Mouse (Mus musculus) limb, embryonic 11.5 days (tissue): ENCODE results near the gene Rfc2. TPM values are rescaled to one million over a fixed set of nuclear protein-coding genes. Genes with fewer than 3 reads are reported as not detected.

Source experiments
- ATAC-seq: fragments of 200-750 bp; cut with Nextera tagmentation; 2 replicates; pipeline ENCODE4 v1.8.0; 2017; ENCODE audit warnings: low read depth; ENCODE audit not compliant: insufficient number of reproducible peaks, low FRiP score, low TSS enrichment
- DNase-seq: peaks from one replicate; pipeline ENCODE4 v3.0.0-alpha.2; 2015; ENCODE audit warnings: low spot score
- H3K27ac ChIP-seq: fragments of 300-500 bp; sonication (generic); replicated peaks from 2 replicates; pipeline ENCODE4 v1.5.1; 2014; ENCODE audit warnings: low read depth, mild to moderate bottlenecking, low read length
- H3K27me3 ChIP-seq: fragments of 300-500 bp; sonication (generic); 2 replicates; pipeline ENCODE4 v1.6.1; 2014; ENCODE audit warnings: mild to moderate bottlenecking, low read length, mixed read lengths; ENCODE audit not compliant: control insufficient read depth, insufficient read depth
- H3K36me3 ChIP-seq: fragments of 300-500 bp; sonication (generic); 2 replicates; pipeline ENCODE4 v1.6.1; 2014; ENCODE audit warnings: mild to moderate bottlenecking, low read length, moderate library complexity, mixed read lengths; ENCODE audit not compliant: control insufficient read depth, insufficient read depth
- H3K4me1 ChIP-seq: fragments of 300-500 bp; sonication (generic); 2 replicates; pipeline ENCODE4 v1.6.1; 2014; ENCODE audit warnings: low read length, mixed read lengths; ENCODE audit not compliant: control insufficient read depth, insufficient read depth
- H3K4me2 ChIP-seq: fragments of 300-500 bp; sonication (generic); 2 replicates; pipeline ENCODE4 v1.6.1; 2014; ENCODE audit warnings: low read depth, mild to moderate bottlenecking, moderate library complexity; ENCODE audit not compliant: severe bottlenecking
- H3K4me3 ChIP-seq: fragments of 300-500 bp; sonication (generic); 2 replicates; pipeline ENCODE4 v1.5.1; 2014; ENCODE audit warnings: low read depth, low read length
- H3K9ac ChIP-seq: fragments of 300-500 bp; sonication (generic); 2 replicates; pipeline ENCODE4 v1.6.1; 2014; ENCODE audit warnings: mild to moderate bottlenecking, low read length
- H3K9me3 ChIP-seq: fragments of 300-500 bp; sonication (generic); 2 replicates; pipeline ENCODE4 v1.6.1; 2016; ENCODE audit warnings: low read length; ENCODE audit not compliant: control insufficient read depth
- WGBS: fragments of 180-500 bp; shearing (Covaris S2); extraction: QIAGEN DNeasy Blood & Tissue Kit; methylation state at CpG from one replicate; pipeline ENCODE4 v1.1.7; 2014; 5-methylcytosine and 5-hydroxymethylcytosine counted together
- polyA plus RNA-seq: library from polyadenylated mRNA; unstranded; fragments of >200 nt; fragmentation: Nextera tagmentation; extraction: Ambion mirVana; gene quantifications from 2 replicates; pipeline ENCODE4 v1.2.1, GENCODE M21; 2014

Rfc2 gene
- polyA plus RNA-seq, 1 experiment from 2014 or later = 420 TPM

GRCm38 (mm10) chr5:134615380-134615779 is 34.2 kb downstream of the Rfc2 start:
- peaks cover 20% of the 10 kb centered on the region for H3K36me3 ChIP-seq
- WGBS = 88% methylated on average over 8 of the region's 8 CpGs
- ATAC-seq (no peak), DNase-seq (no peak)
- no peak overlapping the region for H3K27ac ChIP-seq
- H3K4me1 ChIP-seq = no peaks in the 10 kb centered on the region
- no peak overlapping the region for H3K4me2 ChIP-seq
- no peaks in the 10 kb centered on the region for H3K27me3 ChIP-seq
- no peak overlapping the region for H3K4me3 ChIP-seq
- H3K9ac ChIP-seq = no peak overlapping the region
- no peaks in the 10 kb centered on the region for H3K9me3 ChIP-seq

- Histone ChIP-seq H3K4me3 (no peak overlapping the region), H3K27me3 (no peaks in the 10 kb centered on the region), H3K4me2 (no peak overlapping the region), H3K36me3 (peaks cover 24% of the 10 kb centered on the region), H3K4me1 (no peaks in the 10 kb centered on the region), H3K9ac (no peak overlapping the region), H3K27ac (no peak overlapping the region), H3K9me3 (no peaks in the 10 kb centered on the region)
- WGBS = 90% methylated on average over 4 of the region's 4 CpGs
- no peak for DNase-seq
- no peak for ATAC-seq
Observed at GRCm38 (mm10) chr5:134615780-134616179, 34.6 kb downstream of the Rfc2 start.

GRCm38 (mm10) chr5:134617071-134617470 is 35.9 kb downstream of the Rfc2 start:
- WGBS = 71% methylated on average over 3 of the region's 3 CpGs

GRCm38 (mm10) chr5:134620457-134620856 is 39.3 kb downstream of the Rfc2 start:
- no peak for ATAC-seq
- Histone ChIP-seq H3K27ac (no peak overlapping the region), H3K4me3 (no peak overlapping the region), H3K4me2 (no peak overlapping the region), H3K36me3 (peaks cover 50% of the 10 kb centered on the region), H3K27me3 (no peaks in the 10 kb centered on the region), H3K9me3 (no peaks in the 10 kb centered on the region), H3K4me1 (no peaks in the 10 kb centered on the region), H3K9ac (no peak overlapping the region)
- 94% methylated on average over 9 of the region's 9 CpGs for WGBS
- no peak for DNase-seq

More at GRCm38 (mm10) chr5:134617071-134617470, 35.9 kb downstream of the Rfc2 start:
- H3K4me2 ChIP-seq = no peak overlapping the region
- no peak overlapping the region for H3K27ac ChIP-seq
- no peaks in the 10 kb centered on the region for H3K4me1 ChIP-seq
- ATAC-seq (no peak), DNase-seq (peak; percentile 63)
- peaks cover 36% of the 10 kb centered on the region for H3K36me3 ChIP-seq
- no peaks in the 10 kb centered on the region for H3K9me3 ChIP-seq
- H3K4me3 ChIP-seq = no peak overlapping the region
- H3K9ac ChIP-seq = no peak overlapping the region
- no peaks in the 10 kb centered on the region for H3K27me3 ChIP-seq

GRCm38 (mm10) chr5:134621099-134621640 is 40.0 kb downstream of the Rfc2 start:
- peaks cover 56% of the 10 kb centered on the region for H3K36me3 ChIP-seq
- ATAC-seq = no peak

GRCm38 (mm10) chr5:134622069-134622468 is 40.9 kb downstream of the Rfc2 start:
- no peak overlapping the region for H3K4me3 ChIP-seq
- H3K27ac ChIP-seq = no peak overlapping the region
- DNase-seq = no peak
- no peak for ATAC-seq
- H3K4me1 ChIP-seq = no peaks in the 10 kb centered on the region
- no peaks in the 10 kb centered on the region for H3K9me3 ChIP-seq
- no peak overlapping the region for H3K4me2 ChIP-seq
- no peaks in the 10 kb centered on the region for H3K27me3 ChIP-seq
- WGBS = 95% methylated on average over 2 of the region's 2 CpGs
- peaks cover 59% of the 10 kb centered on the region for H3K36me3 ChIP-seq
- H3K9ac ChIP-seq = no peak overlapping the region

More at GRCm38 (mm10) chr5:134621099-134621640, 40.0 kb downstream of the Rfc2 start:
- Histone ChIP-seq H3K27ac (no peak overlapping the region), H3K9ac (no peak overlapping the region), H3K4me2 (no peak overlapping the region), H3K9me3 (no peaks in the 10 kb centered on the region), H3K4me3 (no peak overlapping the region), H3K27me3 (no peaks in the 10 kb centered on the region), H3K4me1 (no peaks in the 10 kb centered on the region)
- DNase-seq = no peak
- WGBS = 94% methylated on average over 16 of the region's 16 CpGs

- H3K27ac ChIP-seq = no peak overlapping the region
- no peak for ATAC-seq
Observed at GRCm38 (mm10) chr5:134629508-134629907, 48.3 kb downstream of the Rfc2 start.

GRCm38 (mm10) chr5:134630835-134631234 is 49.7 kb downstream of the Rfc2 start:
- no peaks in the 10 kb centered on the region for H3K9me3 ChIP-seq
- no peak overlapping the region for H3K4me3 ChIP-seq
- no peak overlapping the region for H3K9ac ChIP-seq
- no peaks in the 10 kb centered on the region for H3K27me3 ChIP-seq
- H3K4me2 ChIP-seq = no peak overlapping the region
- ATAC-seq (no peak), DNase-seq (no peak)
- H3K36me3 ChIP-seq = peaks cover 31% of the 10 kb centered on the region
- H3K27ac ChIP-seq = no peak overlapping the region
- no peaks in the 10 kb centered on the region for H3K4me1 ChIP-seq

More at GRCm38 (mm10) chr5:134629508-134629907, 48.3 kb downstream of the Rfc2 start:
- Histone ChIP-seq H3K4me2 (no peak overlapping the region), H3K4me1 (no peaks in the 10 kb centered on the region), H3K9me3 (no peaks in the 10 kb centered on the region), H3K4me3 (no peak overlapping the region), H3K36me3 (peaks cover 36% of the 10 kb centered on the region), H3K9ac (no peak overlapping the region), H3K27me3 (no peaks in the 10 kb centered on the region)
- no peak for DNase-seq
- 83% methylated on average over 4 of the region's 4 CpGs for WGBS

GRCm38 (mm10) chr5:134632841-134633240 is 51.7 kb downstream of the Rfc2 start:
- Histone ChIP-seq H3K9ac (no peak overlapping the region), H3K4me3 (no peak overlapping the region), H3K4me1 (peaks cover 4% of the 10 kb centered on the region), H3K4me2 (no peak overlapping the region), H3K36me3 (peaks cover 21% of the 10 kb centered on the region; the same call in 1 of the 2 replicates), H3K9me3 (no peaks in the 10 kb centered on the region), H3K27ac (no peak overlapping the region), H3K27me3 (no peaks in the 10 kb centered on the region)
- no peak for DNase-seq
- no peak for ATAC-seq
- 70% methylated on average over 2 of the region's 2 CpGs for WGBS
